ENCODE assay signal across 21 mouse cellular contexts in genomic region chr19:3639561-3639960, GRCm38 (mm10). TPM values are rescaled to one million over a fixed set of nuclear protein-coding genes. Genes with fewer than 3 reads are reported as not detected.
DNase-seq lines count a peak whose midpoint lies in the region; ATAC-seq and TF ChIP-seq lines count a peak whose summit lies in the region.
"Had no signal": no experiment of that assay in that cellular context is flagged by ENCODE, and none has a peak within 500 bp of the region (broad histone marks: within the 10 kb centered on the region; RNA-seq: fewer than 3 reads in every experiment).

No protein-coding gene starts in this region.

- TF ChIP-seq CTCF in lung, postnatal 0 days (IDR thresholded peaks at IDR 0.05), result no peak

- H3K27ac ChIP-seq in heart, embryonic 15.5 days, result peak overlapping the region; percentile 76; the same call in 1 of the 2 replicates
- H3K27ac ChIP-seq in lung, postnatal 0 days (ENCODE audit: low read length), result peak overlapping the region; percentile 16
- 0 out of 2 replicates have a peak overlapping the region, but pooled peaks have one; percentile 78 for H3K27ac ChIP-seq in limb, embryonic 13.5 days
- H3K27ac ChIP-seq: hindbrain, embryonic 12.5 days; liver, embryonic 14.5 days; macrophage had no signal

- no peak overlapping the region for H3K9ac ChIP-seq in heart, embryonic 15.5 days
- no peak overlapping the region for H3K9ac ChIP-seq in lung, postnatal 0 days (replicated peaks; ENCODE audit: low read depth)
- H3K9ac ChIP-seq in limb, embryonic 13.5 days, result no peak overlapping the region
- H3K9ac ChIP-seq: forebrain, embryonic 12.5 days; hindbrain, embryonic 12.5 days; liver, embryonic 14.5 days; lung, embryonic 15.5 days had no signal

- H3K4me3 ChIP-seq in heart, embryonic 15.5 days, result no peak overlapping the region
- H3K4me3 ChIP-seq in lung, postnatal 0 days (ENCODE audit: low read depth, low read length), result no peak overlapping the region
- no peak overlapping the region for H3K4me3 ChIP-seq in limb, embryonic 13.5 days
- H3K4me3 ChIP-seq: forebrain, embryonic 12.5 days; hindbrain, embryonic 12.5 days; layer of hippocampus, adult 2 months; lung, embryonic 15.5 days had no signal

- H3K4me1 ChIP-seq in heart, embryonic 15.5 days (replicated peaks), result peaks cover 55% of the 10 kb centered on the region
- peaks cover 30% of the 10 kb centered on the region; the same call in 1 of the 2 replicates for H3K4me1 ChIP-seq in lung, postnatal 0 days (ENCODE audit: insufficient read depth, low read depth, low read length)
- peaks cover 80% of the 10 kb centered on the region for H3K4me1 ChIP-seq in limb, embryonic 13.5 days

- no peak for TF ChIP-seq EP300 in lung, postnatal 0 days (IDR thresholded peaks at IDR 0.05)

- no peak overlapping the region for H3K4me2 ChIP-seq in heart, embryonic 15.5 days
- no peak overlapping the region for H3K4me2 ChIP-seq in lung, postnatal 0 days (replicated peaks; ENCODE audit: low read depth, low read length)
- H3K4me2 ChIP-seq in limb, embryonic 13.5 days (replicated peaks), result no peak overlapping the region
- H3K4me2 ChIP-seq: forebrain, embryonic 12.5 days; hindbrain, embryonic 12.5 days; lung, embryonic 15.5 days had no signal

- H3K36me3 ChIP-seq in heart, embryonic 15.5 days, result 0 out of 2 replicates have a peak, but pooled peaks cover 3% of the 10 kb centered on the region
- H3K36me3 ChIP-seq in lung, postnatal 0 days (ENCODE audit: insufficient read depth, low read length), result 0 out of 2 replicates have a peak, but pooled peaks cover 4% of the 10 kb centered on the region
- peaks cover 64% of the 10 kb centered on the region for H3K36me3 ChIP-seq in limb, embryonic 13.5 days
- H3K36me3 ChIP-seq: hindbrain, embryonic 12.5 days had no signal

- intact Hi-C loops in heart, postnatal 14 days (cut with DNase I), result no loop called here

- DNase-seq in heart, adult 11 months, result peak; percentile 91
- DNase-seq in heart, adult 18-20 months, result no peak
- DNase-seq in heart, postnatal 14 days, result no peak
- no peak for DNase-seq in lung, postnatal 0 days (ENCODE audit: low spot score)
- DNase-seq in lung, postnatal 10 days, result no peak
- DNase-seq in spleen, postnatal 36 days (ENCODE audit: low spot score in 2 of 2), result no peak
- DNase-seq: adrenal gland, postnatal 25 days; cerebellum, adult 11 months; cerebellum, adult 9-11 months; kidney, postnatal 25 days; thymus, adult 2 months; thymus, postnatal 4 days had no signal

- H3K27me3 ChIP-seq in heart, embryonic 15.5 days, result no peaks in the 10 kb centered on the region
- H3K27me3 ChIP-seq in lung, postnatal 0 days (replicated peaks; ENCODE audit: insufficient read depth, low read length), result no peaks in the 10 kb centered on the region
- no peaks in the 10 kb centered on the region for H3K27me3 ChIP-seq in limb, embryonic 13.5 days
- H3K27me3 ChIP-seq: forebrain, embryonic 12.5 days; hindbrain, embryonic 12.5 days; lung, embryonic 15.5 days had no signal

- WGBS in heart, embryonic 15.5 days, result 80% methylated on average over 7 of the region's 7 CpGs
- WGBS in lung, postnatal 0 days, result 83% methylated on average over 7 of the region's 7 CpGs
- WGBS in limb, embryonic 13.5 days, result 89% methylated on average over 7 of the region's 7 CpGs

- ATAC-seq in heart, embryonic 15.5 days (replicated peaks; ENCODE audit: insufficient number of reproducible peaks, insufficient read depth, low FRiP score, low read depth), result no peak
- no peak for ATAC-seq in lung, postnatal 0 days
- no peak for ATAC-seq in limb, embryonic 13.5 days (ENCODE audit: low FRiP score, low read depth)
- ATAC-seq: intestine, postnatal 0 days had no signal

- H3K9me3 ChIP-seq in heart, embryonic 15.5 days (replicated peaks), result no peaks in the 10 kb centered on the region
- H3K9me3 ChIP-seq in lung, postnatal 0 days (ENCODE audit: low read length), result no peaks in the 10 kb centered on the region
- H3K9me3 ChIP-seq in limb, embryonic 13.5 days, result no peaks in the 10 kb centered on the region
- H3K9me3 ChIP-seq: forebrain, embryonic 12.5 days; hindbrain, embryonic 12.5 days; lung, embryonic 15.5 days had no signal

RNA-seq across cellular contexts. Expression of gene Lrp5, which starts 46.8 kb away (rescaled TPM):
- total RNA-seq in heart, adult 18-20 months (2021), result 10 to 100 TPM; 46.5 to 49.3 TPM
- polyA plus RNA-seq in heart, embryonic 15.5 days (2015; fragmentation: Nextera tagmentation; extraction: Ambion mirVana), result 3.0 and 4.3 TPM in 2 replicates
- total RNA-seq in heart, postnatal 14 days (2021), result 10 to 100 TPM; 47.8 to 52.8 TPM
- 4.1 and 5.1 TPM in 2 replicates for polyA plus RNA-seq in lung, postnatal 0 days (2015; fragmentation: Nextera tagmentation; extraction: Ambion mirVana)
- 7.1 and 7.7 TPM in 2 replicates for polyA plus RNA-seq in limb, embryonic 13.5 days (2015; fragmentation: Nextera tagmentation; extraction: Ambion mirVana)

Comparison
In these comparisons a context has a peak if more than half of its experiments do, and no peak if none do; other contexts are left out.
1. H3K27ac ChIP-seq: peak in every context shown above with its lines; median percentile 78 in limb, embryonic 13.5 days; 76 in heart, embryonic 15.5 days; 16 in lung, postnatal 0 days.